Mouse (Mus musculus): ENCODE results near the gene Fbrsl1. TPM values are rescaled to one million over a fixed set of nuclear protein-coding genes. Genes with fewer than 3 reads are reported as not detected.
"Not testable (repeated sequence)": the region's sequence is repeated elsewhere in the genome, so short reads cannot be mapped to it uniquely, and the experiment has no call there.

Gene Fbrsl1
- total RNA-seq, 2 experiments from 2014 or later: 75.2 to 82.6 TPM

GRCm38 (mm10) chr5:110458936-110459335 lies 10.6 kb upstream of the Fbrsl1 start:
- intact Hi-C loops (cut with DNase I): loop anchor here (1.0 kb wide), 1 partner anchor 103 kb away; no protein-coding TSS in a partner anchor

GRCm38 (mm10) chr5:110455272-110455671 lies 7.0 kb upstream of the Fbrsl1 start:
- no peak for DNase-seq (ENCODE audit: low spot score in 2 of 2)
- intact Hi-C loops (cut with DNase I): no loop called here

More at GRCm38 (mm10) chr5:110458936-110459335, 10.6 kb upstream of the Fbrsl1 start:
- DNase-seq (ENCODE audit: low spot score in 2 of 2): peak; percentile 55 to 64

- DNase-seq (ENCODE audit: low spot score in 2 of 2): no peak
- intact Hi-C loops (cut with DNase I): no loop called here
Observed at GRCm38 (mm10) chr5:110449294-110449693, 991 bp upstream of the Fbrsl1 start.

- peak in 1 of 2 experiments; percentile 34 for DNase-seq (ENCODE audit: low spot score in 2 of 2)
- intact Hi-C loops (cut with DNase I): no loop called here
Observed at GRCm38 (mm10) chr5:110447720-110448435, 425 bp downstream of the Fbrsl1 start.

- intact Hi-C loops (cut with DNase I): no loop called here
- DNase-seq (ENCODE audit: low spot score in 2 of 2): no peak
Observed at GRCm38 (mm10) chr5:110444509-110444908, 3.8 kb downstream of the Fbrsl1 start.

GRCm38 (mm10) chr5:110442966-110443590 lies 5.2 kb downstream of the Fbrsl1 start:
- DNase-seq (ENCODE audit: low spot score in 2 of 2): no peak
- intact Hi-C loops (cut with DNase I): no loop called here

GRCm38 (mm10) chr5:110439565-110440310 lies 8.6 kb downstream of the Fbrsl1 start:
- no peak for DNase-seq (ENCODE audit: low spot score in 2 of 2)
- intact Hi-C loops (cut with DNase I): no loop called here

- DNase-seq (ENCODE audit: low spot score in 2 of 2): no peak
- intact Hi-C loops (cut with DNase I): no loop called here
Observed at GRCm38 (mm10) chr5:110438591-110438990, 9.7 kb downstream of the Fbrsl1 start.

GRCm38 (mm10) chr5:110437632-110438261 lies 10.6 kb downstream of the Fbrsl1 start:
- DNase-seq (ENCODE audit: low spot score in 2 of 2): no peak
- intact Hi-C loops (cut with DNase I): no loop called here

- intact Hi-C loops (cut with DNase I); DNase-seq (ENCODE audit: low spot score in 2 of 2): not testable (repeated sequence)
Observed at GRCm38 (mm10) chr5:110436166-110436565, 12.1 kb downstream of the Fbrsl1 start.

GRCm38 (mm10) chr5:110434816-110435215 lies 13.5 kb downstream of the Fbrsl1 start:
- DNase-seq (ENCODE audit: low spot score in 2 of 2): no peak
- intact Hi-C loops (cut with DNase I): loop anchor here (5.0 kb wide), 1 partner anchor 73 kb away; no protein-coding TSS in a partner anchor

GRCm38 (mm10) chr5:110429045-110429444 lies 19.3 kb downstream of the Fbrsl1 start:
- intact Hi-C loops (cut with DNase I): loop anchor here (5.0 kb wide), 1 partner anchor 42 kb away; no protein-coding TSS in a partner anchor
- no peak for DNase-seq (ENCODE audit: low spot score in 2 of 2)

GRCm38 (mm10) chr5:110428290-110428689 lies 20.0 kb downstream of the Fbrsl1 start:
- intact Hi-C loops (cut with DNase I): loop anchor here (5.0 kb wide), 1 partner anchor 41 kb away; no protein-coding TSS in a partner anchor
- no peak for DNase-seq (ENCODE audit: low spot score in 2 of 2)

GRCm38 (mm10) chr5:110425187-110425586 lies 23.1 kb downstream of the Fbrsl1 start:
- DNase-seq (ENCODE audit: low spot score in 2 of 2): no peak
- intact Hi-C loops (cut with DNase I): loop anchor here (5.0 kb wide), 1 partner anchor 38 kb away; no protein-coding TSS in a partner anchor

GRCm38 (mm10) chr5:110424204-110424603 lies 24.1 kb downstream of the Fbrsl1 start:
- intact Hi-C loops (cut with DNase I): no loop called here

GRCm38 (mm10) chr5:110421393-110421792 lies 26.9 kb downstream of the Fbrsl1 start:
- DNase-seq (ENCODE audit: low spot score in 2 of 2): no peak

More at GRCm38 (mm10) chr5:110424204-110424603, 24.1 kb downstream of the Fbrsl1 start:
- no peak for DNase-seq (ENCODE audit: low spot score in 2 of 2)

GRCm38 (mm10) chr5:110420950-110421349 lies 27.4 kb downstream of the Fbrsl1 start:
- intact Hi-C loops (cut with DNase I): no loop called here
- DNase-seq (ENCODE audit: low spot score in 2 of 2): no peak

More at GRCm38 (mm10) chr5:110421393-110421792, 26.9 kb downstream of the Fbrsl1 start:
- intact Hi-C loops (cut with DNase I): no loop called here

GRCm38 (mm10) chr5:110420201-110420600 lies 28.1 kb downstream of the Fbrsl1 start:
- DNase-seq (ENCODE audit: low spot score in 2 of 2): no peak
- intact Hi-C loops (cut with DNase I): no loop called here

GRCm38 (mm10) chr5:110418523-110418911 lies 29.8 kb downstream of the Fbrsl1 start:
- intact Hi-C loops (cut with DNase I): no loop called here
- no peak for DNase-seq (ENCODE audit: low spot score in 2 of 2)

Data from left cerebral cortex, postnatal 36 days (tissue).